Mouse (Mus musculus) E14TG2a.4 (cell line): Measurements from ENCODE around the gene Pilrb1.
"Not testable (repeated sequence)": the region's sequence is repeated elsewhere in the genome, so short reads cannot be mapped to it uniquely, and the experiment has no call there.

Source experiments
- CTCF ChIP-seq: conservative IDR thresholded peaks from 2 replicates; pipeline ENCODE4 v1.5.1; 2014; ENCODE audit warnings: low read length
- NANOG ChIP-seq: IDR thresholded peaks from 2 replicates; pipeline ENCODE4 v1.6.1; 2014; ENCODE audit warnings: borderline replicate concordance, low read length, mixed read lengths
- POU5F1 ChIP-seq: IDR thresholded peaks from 2 replicates; pipeline ENCODE4 v1.6.1; 2014; ENCODE audit warnings: low read length, borderline replicate concordance

DNA sequence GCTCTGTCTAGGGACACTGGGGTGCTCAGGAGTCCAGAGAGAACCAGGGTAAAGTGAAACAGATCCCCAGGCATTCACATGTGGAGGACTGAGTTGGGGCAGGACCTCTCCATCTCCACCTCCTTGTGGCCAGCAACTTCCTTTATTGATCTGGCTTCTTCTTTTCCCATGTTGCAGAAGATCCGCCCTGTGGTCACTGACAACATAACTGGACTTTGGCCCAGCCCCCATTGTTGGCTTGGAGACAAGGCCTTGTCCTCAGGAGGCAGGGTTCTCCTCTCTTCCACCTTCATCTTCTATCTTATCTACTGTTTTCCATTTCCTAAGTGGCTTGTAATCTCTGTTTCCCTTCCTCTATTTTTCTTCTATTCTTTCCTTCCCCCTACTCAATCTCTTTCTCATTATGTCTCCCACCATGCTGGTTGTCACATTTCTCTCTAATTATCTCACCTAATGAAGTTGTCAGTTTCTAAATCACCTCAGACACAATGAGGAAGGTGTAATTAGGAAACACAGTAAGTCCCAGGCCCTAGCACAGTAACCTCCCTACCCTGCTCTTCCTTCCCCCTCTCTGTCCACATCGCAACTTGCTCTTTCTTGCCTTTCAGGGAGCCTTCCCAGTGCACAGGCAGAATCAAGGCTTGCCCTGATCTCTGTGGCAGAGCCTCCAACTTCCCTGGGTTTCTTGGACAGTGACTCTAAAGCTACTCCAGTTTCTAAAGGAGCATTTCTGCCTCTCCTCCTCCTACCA lies at the start of gene Pilrb1:
- TF ChIP-seq CTCF, POU5F1, NANOG: not testable (repeated sequence)
